Mouse (Mus musculus) heart, adult 8-10 months (tissue): Measurements from ENCODE around the gene Kctd21. TPM values are rescaled to one million over a fixed set of nuclear protein-coding genes. Genes with fewer than 3 reads are reported as not detected.
A peak's percentile ranks its signal among the peaks of the same experiment; 100 is the strongest.

ENCODE experiments used
- DNase-seq: peaks from one replicate; pipeline ENCODE4 v3.0.0; 2022; ENCODE audit warnings: low spot score
- total RNA-seq, 4 experiments: library from RNA; stranded (reverse); gene quantifications; 2 replicates each; pipeline ENCODE4 v1.2.4; 2022

The Kctd21 gene
- total RNA-seq, 4 experiments from 2014 or later: 3.0 to 5.0 (median 3.8) TPM

GRCm38 (mm10) chr7:97347464-97347863, 15.3 kb downstream of the Kctd21 start:
- no peak for DNase-seq

GRCm38 (mm10) chr7:97348318-97348717, 16.2 kb downstream of the Kctd21 start:
- no peak for DNase-seq

GRCm38 (mm10) chr7:97348836-97349235, 16.7 kb downstream of the Kctd21 start:
- DNase-seq: no peak

- no peak for DNase-seq
These were observed 17.3 kb downstream of the Kctd21 start for GRCm38 (mm10) chr7:97349438-97349837.

- DNase-seq: no peak
These were observed 18.8 kb downstream of the Kctd21 start for GRCm38 (mm10) chr7:97350891-97351290.

- DNase-seq: no peak
These were observed 19.8 kb downstream of the Kctd21 start for GRCm38 (mm10) chr7:97351792-97352513.

- no peak for DNase-seq
These were observed 21.2 kb downstream of the Kctd21 start for GRCm38 (mm10) chr7:97353356-97353755.

GRCm38 (mm10) chr7:97355068-97355841, 23.1 kb downstream of the Kctd21 start:
- peak; percentile 55 for DNase-seq

GRCm38 (mm10) chr7:97356253-97356652, 24.1 kb downstream of the Kctd21 start:
- DNase-seq: no peak

GRCm38 (mm10) chr7:97356875-97357276, 24.7 kb downstream of the Kctd21 start:
- peak; percentile 63 for DNase-seq

- no peak for DNase-seq
These were observed 25.7 kb downstream of the Kctd21 start for GRCm38 (mm10) chr7:97357840-97358239.

GRCm38 (mm10) chr7:97358347-97358746, 26.2 kb downstream of the Kctd21 start:
- DNase-seq: no peak

GRCm38 (mm10) chr7:97360166-97360565, 28.0 kb downstream of the Kctd21 start:
- DNase-seq: no peak

- no peak for DNase-seq
These were observed 28.8 kb downstream of the Kctd21 start for GRCm38 (mm10) chr7:97360955-97361354.

- no peak for DNase-seq
These were observed 29.3 kb downstream of the Kctd21 start for GRCm38 (mm10) chr7:97361467-97361866.

- no peak for DNase-seq
These were observed 33.8 kb downstream of the Kctd21 start for GRCm38 (mm10) chr7:97365887-97366286.

- DNase-seq: no peak
These were observed 43.0 kb downstream of the Kctd21 start for GRCm38 (mm10) chr7:97375101-97375500.

GRCm38 (mm10) chr7:97375906-97376305, 43.8 kb downstream of the Kctd21 start:
- DNase-seq: no peak

GRCm38 (mm10) chr7:97379304-97379703, 47.2 kb downstream of the Kctd21 start:
- DNase-seq: no peak

- no peak for DNase-seq
These were observed 48.5 kb downstream of the Kctd21 start for GRCm38 (mm10) chr7:97380500-97381123.

- no peak for DNase-seq
These were observed 50.5 kb downstream of the Kctd21 start for GRCm38 (mm10) chr7:97382661-97383060.

GRCm38 (mm10) chr7:97383496-97384132, 51.5 kb downstream of the Kctd21 start:
- DNase-seq: no peak
